Mouse (Mus musculus): ENCODE measurements around the gene Creg2. TPM values are rescaled to one million over a fixed set of nuclear protein-coding genes. Genes with fewer than 3 reads are reported as not detected.

Creg2 gene
- not detected for polyA plus RNA-seq (2012; fragmentation: generic; extraction: Trizol)

- Histone ChIP-seq H3K79me2 (ENCODE audit: control insufficient read depth, insufficient read depth) (no peaks in the 10 kb centered on the region), H3K36me3 (ENCODE audit: control insufficient read depth, insufficient read depth) (no peaks in the 10 kb centered on the region), H3ac (ENCODE audit: control insufficient read depth, insufficient read length) (no peak within 1 kb of the TSS), H3K27me3 (ENCODE audit: control insufficient read depth, insufficient read depth, insufficient read length) (peaks cover 13% of the 10 kb centered on the region), H3K4me3 (no peak within 1 kb of the TSS), H3K4me2 (ENCODE audit: low read depth) (peak within 1 kb of the TSS; percentile 63)
- TF ChIP-seq USF1 (IDR thresholded peaks at IDR 0.05; ENCODE audit: low read depth), result no peak
- TF ChIP-seq REST (IDR thresholded peaks at IDR 0.05; ENCODE audit: insufficient read depth, insufficient read length), result no peak
- no peak for TF ChIP-seq E2F4 (IDR thresholded peaks at IDR 0.05; ENCODE audit: insufficient read depth)
- TF ChIP-seq MAX (IDR thresholded peaks at IDR 0.05; ENCODE audit: low read depth), result no peak
- TF ChIP-seq TCF3 (IDR thresholded peaks at IDR 0.05; ENCODE audit: insufficient read length, low read depth), result no peak
- TF ChIP-seq POLR2AphosphoS2 (IDR thresholded peaks at IDR 0.05; ENCODE audit: insufficient read length, low read depth), result no peak
- no peak for TF ChIP-seq POLR2A (IDR thresholded peaks at IDR 0.05; ENCODE audit: insufficient read length, low read depth)
- TF ChIP-seq MYOG (IDR thresholded peaks at IDR 0.05; ENCODE audit: control insufficient read depth in 1 of 3, insufficient read depth in 1 of 3, insufficient read length in 2 of 3, low read depth in 2 of 3), result no peak
- no peak for TF ChIP-seq MYOD1 (IDR thresholded peaks at IDR 0.05; ENCODE audit: control insufficient read depth in 1 of 3, insufficient read length in 2 of 3, low read depth in 2 of 3)
- TF ChIP-seq SRF (IDR thresholded peaks at IDR 0.05; ENCODE audit: control insufficient read depth, insufficient read length, low read depth), result no peak
- TF ChIP-seq TCF12 (IDR thresholded peaks at IDR 0.05; ENCODE audit: insufficient read depth, poor library complexity, severe bottlenecking), result no peak
- TF ChIP-seq CEBPB (IDR thresholded peaks at IDR 0.05; ENCODE audit: insufficient read depth, poor library complexity, severe bottlenecking), result no peak
These were observed at the start of gene Creg2 for GRCm38 (mm10) chr1:39651241-39651548. Gene Creg2 (minus strand): TSS chr1:39651474.

- no peaks in the 10 kb centered on the region for H3K27me3 ChIP-seq (ENCODE audit: control insufficient read depth, insufficient read depth, insufficient read length)
- no peaks in the 10 kb centered on the region for H3K79me2 ChIP-seq (ENCODE audit: control insufficient read depth, insufficient read depth)
- TF ChIP-seq MAX (IDR thresholded peaks at IDR 0.05; ENCODE audit: low read depth), result no peak
- no peaks in the 10 kb centered on the region for H3K36me3 ChIP-seq (ENCODE audit: control insufficient read depth, insufficient read depth)
- no peak overlapping the region for H3K4me3 ChIP-seq
- H3ac ChIP-seq (ENCODE audit: control insufficient read depth, insufficient read length), result no peak overlapping the region
- H3K4me2 ChIP-seq (ENCODE audit: low read depth), result no peak overlapping the region
These were observed 49.5 kb upstream of the Creg2 start for GRCm38 (mm10) chr1:39700599-39701273.

- no peaks in the 10 kb centered on the region for H3K79me2 ChIP-seq (ENCODE audit: control insufficient read depth, insufficient read depth)
- no peak overlapping the region for H3K4me2 ChIP-seq (ENCODE audit: low read depth)
- H3K4me3 ChIP-seq, result no peak overlapping the region
- TF ChIP-seq POLR2A (IDR thresholded peaks at IDR 0.05; ENCODE audit: insufficient read length, low read depth) (no peak), CEBPB (IDR thresholded peaks at IDR 0.05; ENCODE audit: insufficient read depth, poor library complexity, severe bottlenecking) (no peak)
- H3ac ChIP-seq (ENCODE audit: control insufficient read depth, insufficient read length), result no peak overlapping the region
- H3K27me3 ChIP-seq (ENCODE audit: control insufficient read depth, insufficient read depth, insufficient read length), result no peaks in the 10 kb centered on the region
- H3K36me3 ChIP-seq (ENCODE audit: control insufficient read depth, insufficient read depth), result no peaks in the 10 kb centered on the region
These were observed 47.2 kb upstream of the Creg2 start for GRCm38 (mm10) chr1:39698456-39698855.

- Histone ChIP-seq H3K79me2 (ENCODE audit: control insufficient read depth, insufficient read depth) (no peaks in the 10 kb centered on the region), H3K27me3 (ENCODE audit: control insufficient read depth, insufficient read depth, insufficient read length) (no peaks in the 10 kb centered on the region), H3K36me3 (ENCODE audit: control insufficient read depth, insufficient read depth) (no peaks in the 10 kb centered on the region), H3K4me2 (ENCODE audit: low read depth) (peak overlapping the region; percentile 73), H3K4me3 (no peak overlapping the region), H3ac (ENCODE audit: control insufficient read depth, insufficient read length) (no peak overlapping the region)
- TF ChIP-seq TCF12 (IDR thresholded peaks at IDR 0.05; ENCODE audit: insufficient read depth, poor library complexity, severe bottlenecking), result no peak
These were observed 43.9 kb upstream of the Creg2 start for GRCm38 (mm10) chr1:39695198-39695597.

- H3K4me3 ChIP-seq, result no peak overlapping the region
- TF ChIP-seq TCF3 (IDR thresholded peaks at IDR 0.05; ENCODE audit: insufficient read length, low read depth), result no peak
- peak in 1 of 3 experiments; percentile 3 for TF ChIP-seq MYOD1 (IDR thresholded peaks at IDR 0.05; ENCODE audit: control insufficient read depth in 1 of 3, insufficient read length in 2 of 3, low read depth in 2 of 3)
- TF ChIP-seq POLR2AphosphoS2 (IDR thresholded peaks at IDR 0.05; ENCODE audit: insufficient read length, low read depth), result no peak
- no peaks in the 10 kb centered on the region for H3K27me3 ChIP-seq (ENCODE audit: control insufficient read depth, insufficient read depth, insufficient read length)
- H3K79me2 ChIP-seq (ENCODE audit: control insufficient read depth, insufficient read depth), result no peaks in the 10 kb centered on the region
- no peak overlapping the region for H3ac ChIP-seq (ENCODE audit: control insufficient read depth, insufficient read length)
- no peaks in the 10 kb centered on the region for H3K36me3 ChIP-seq (ENCODE audit: control insufficient read depth, insufficient read depth)
- H3K4me2 ChIP-seq (ENCODE audit: low read depth), result peak overlapping the region; percentile 73
These were observed 43.5 kb upstream of the Creg2 start for GRCm38 (mm10) chr1:39694756-39695155.

- no peak overlapping the region for H3ac ChIP-seq (ENCODE audit: control insufficient read depth, insufficient read length)
- no peak overlapping the region for H3K4me2 ChIP-seq (ENCODE audit: low read depth)
- no peaks in the 10 kb centered on the region for H3K27me3 ChIP-seq (ENCODE audit: control insufficient read depth, insufficient read depth, insufficient read length)
- TF ChIP-seq POLR2A (IDR thresholded peaks at IDR 0.05; ENCODE audit: insufficient read length, low read depth) (no peak), TCF12 (IDR thresholded peaks at IDR 0.05; ENCODE audit: insufficient read depth, poor library complexity, severe bottlenecking) (peak; percentile 51), MYOG (IDR thresholded peaks at IDR 0.05; ENCODE audit: control insufficient read depth in 1 of 3, insufficient read depth in 1 of 3, insufficient read length in 2 of 3, low read depth in 2 of 3) (peak in 2 of 3 experiments; percentile 11 to 77), USF1 (IDR thresholded peaks at IDR 0.05; ENCODE audit: low read depth) (no peak), MYOD1 (IDR thresholded peaks at IDR 0.05; ENCODE audit: control insufficient read depth in 1 of 3, insufficient read length in 2 of 3, low read depth in 2 of 3) (peak; percentile 89 to 97 (median 94)), MAX (IDR thresholded peaks at IDR 0.05; ENCODE audit: low read depth) (no peak)
- H3K79me2 ChIP-seq (ENCODE audit: control insufficient read depth, insufficient read depth), result no peaks in the 10 kb centered on the region
- H3K36me3 ChIP-seq (ENCODE audit: control insufficient read depth, insufficient read depth), result no peaks in the 10 kb centered on the region
- no peak overlapping the region for H3K4me3 ChIP-seq
These were observed 40.7 kb upstream of the Creg2 start for GRCm38 (mm10) chr1:39691974-39692373.
